Mouse (Mus musculus) brain, embryonic 14.5 days (tissue): Measurements from ENCODE around the gene Trim28.

Experiments used
- CTCF ChIP-seq: fragments of 200-500 bp; IDR thresholded peaks from 2 replicates; pipeline ENCODE4 v1.5.1; 2012; ENCODE audit warnings: inconsistent platforms, mild to moderate bottlenecking, moderate library complexity, borderline replicate concordance; ENCODE audit not compliant: insufficient read depth, insufficient read length; ENCODE audit errors: extremely low read depth
- POLR2A ChIP-seq: fragments of 200-500 bp; IDR thresholded peaks from 2 replicates; pipeline ENCODE4 v1.6.1; 2012; ENCODE audit warnings: mild to moderate bottlenecking, inconsistent platforms, borderline replicate concordance; ENCODE audit not compliant: poor library complexity, insufficient read depth, insufficient read length, severe bottlenecking; ENCODE audit errors: extremely low read depth

DNA sequence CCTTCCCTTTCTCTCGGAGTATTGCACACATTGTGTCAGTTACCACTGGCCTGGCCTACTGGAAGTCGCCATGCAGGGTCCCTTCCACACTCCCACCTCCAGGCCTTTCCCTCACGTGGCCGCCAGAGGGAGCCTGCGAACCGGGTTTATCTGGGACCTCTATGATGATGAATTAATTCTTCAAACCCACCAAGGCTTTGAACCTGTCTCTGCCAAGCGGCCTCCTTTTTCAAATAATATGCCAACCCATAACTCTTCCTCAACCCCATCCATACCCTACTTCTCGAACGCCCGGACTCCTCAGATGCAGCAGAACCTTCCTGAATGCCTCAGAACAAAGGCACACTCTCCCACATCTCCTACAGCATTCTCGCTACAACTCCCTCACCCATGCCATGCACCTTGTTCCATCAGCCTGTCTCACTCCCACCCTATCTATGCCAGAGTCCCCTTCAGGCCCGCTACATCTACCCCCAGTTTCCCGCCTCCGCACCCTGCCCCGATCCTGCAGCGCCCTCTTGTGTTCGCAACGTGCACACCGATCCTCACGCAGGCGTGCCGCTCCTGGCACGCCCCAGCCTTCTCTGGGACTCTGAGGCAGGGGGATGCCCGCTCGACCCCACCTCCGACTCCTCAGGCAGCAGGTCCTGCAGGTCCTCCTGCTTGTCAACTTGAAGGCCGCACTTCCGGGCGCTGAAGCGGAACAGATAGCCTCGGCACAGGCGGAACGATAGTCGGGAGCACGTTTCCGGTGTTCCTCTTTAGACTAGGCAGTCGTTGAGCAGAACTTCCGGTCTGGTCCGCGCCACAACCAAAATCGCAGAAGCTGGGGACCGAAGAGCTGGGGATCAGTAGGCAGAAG is 10.5 kb downstream of the Trim28 start:
- peak; percentile 96 for TF ChIP-seq CTCF
- peak; percentile 11; the same call in 1 of the 2 replicates for TF ChIP-seq POLR2A
